ENCODE assay signal across 23 mouse cellular contexts in the genomic region with DNA sequence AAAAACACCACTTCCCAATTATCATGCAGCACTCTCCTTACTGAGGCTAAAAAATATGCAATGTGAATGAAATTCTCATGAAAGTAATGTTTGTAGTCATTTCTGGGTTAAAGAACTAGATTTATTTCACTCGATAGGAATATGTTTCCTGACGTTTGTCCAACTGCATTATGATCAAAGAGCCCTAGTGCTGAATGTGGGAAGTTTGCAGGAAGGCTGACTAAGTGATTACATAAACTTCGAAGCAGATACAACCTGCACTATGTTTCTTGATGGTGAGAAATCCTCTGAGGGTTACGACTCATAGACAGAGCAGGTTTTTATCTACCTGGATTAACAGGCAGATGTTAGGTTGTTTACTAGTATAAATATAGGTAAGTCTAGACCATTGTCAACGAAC. TPM values are rescaled to one million over a fixed set of nuclear protein-coding genes. Genes with fewer than 3 reads are reported as not detected.
A peak's percentile ranks its signal among the peaks of the same experiment; 100 is the strongest.
DNase-seq lines count a peak whose midpoint lies in the region; ATAC-seq and TF ChIP-seq lines count a peak whose summit lies in the region.
"Had no signal": no experiment of that assay in that cellular context is flagged by ENCODE, and none has a peak within 500 bp of the region (broad histone marks: within the 10 kb centered on the region; RNA-seq: fewer than 3 reads in every experiment).

No protein-coding gene starts in this region.

- no peak overlapping the region for H3K4me3 ChIP-seq in left cerebral cortex, adult 2 months
- H3K4me3 ChIP-seq: embryonic facial prominence, embryonic 10.5 days; embryonic facial prominence, embryonic 12.5 days; forebrain, embryonic 13.5 days; forebrain, embryonic 15.5 days had no signal

- no peak for DNase-seq in frontal cortex, postnatal 10 days (ENCODE audit: low spot score in 2 of 2)
- DNase-seq in left cerebral cortex, adult 2 months (ENCODE audit: extremely low spot score in 1 of 2, low spot score in 2 of 2): no peak
- DNase-seq in left cerebral cortex, adult 8-10 months (ENCODE audit: low spot score in 2 of 2): no peak
- DNase-seq in right cerebral cortex, adult 18-20 months: peak; percentile 17
- DNase-seq in right cerebral cortex, postnatal 36 days (ENCODE audit: low spot score in 2 of 2): no peak
- no peak for DNase-seq in urinary bladder, adult 2 months (ENCODE audit: low spot score)
- DNase-seq: adrenal gland, postnatal 10 days; adrenal gland, postnatal 25 days; B cell, adult 2 months; cerebellum, adult 11-12 months; cerebellum, adult 2 months; cerebellum, adult 9-10 months; cerebellum, postnatal 10 days; cerebellum, postnatal 25 days had no signal

- intact Hi-C loops in left cerebral cortex, adult 2 months (cut with DNase I): no loop called here

- peak overlapping the region; percentile 63; the same call in 1 of the 2 replicates for H3K27ac ChIP-seq in left cerebral cortex, adult 2 months
- H3K27ac ChIP-seq: embryonic facial prominence, embryonic 10.5 days; embryonic facial prominence, embryonic 12.5 days; forebrain, embryonic 13.5 days; forebrain, embryonic 15.5 days had no signal

- ATAC-seq in frontal cortex, adult (ENCODE audit: low TSS enrichment): peak; percentile 86
- ATAC-seq: activated CD4-positive, CD25-positive, alpha-beta regulatory T cell, adult 4 months; CD4-positive, CD25-positive, alpha-beta regulatory T cell, adult 4 months; forebrain, embryonic 13.5 days; forebrain, embryonic 15.5 days; Patski had no signal

- TF ChIP-seq CTCF in left cerebral cortex, adult 2 months (IDR thresholded peaks at IDR 0.05): peak; percentile 12

RNA-seq across cellular contexts. Expression of a gene that starts 36.8 kb away (rescaled TPM):
- total RNA-seq in left cerebral cortex, adult 2 months (2021): 1,000 to 10,000 TPM; 1,179 to 1,188 TPM
- 1,000 to 10,000 TPM; 1,019 to 1,236 (median 1,126) TPM for total RNA-seq in left cerebral cortex, adult 8-10 months (2022)
- polyA plus RNA-seq in urinary bladder, adult 2 months (2012; rRNA removed): 0.58 and 0.88 TPM in 2 replicates
- total RNA-seq: CH12.LX had no signal
- polyA plus RNA-seq: CD4-positive, CD25-positive, alpha-beta regulatory T cell, adult 4 months had no signal
